Mouse (Mus musculus) forebrain, embryonic 10.5 days (tissue): ENCODE measurements around the gene Kansl1. TPM values are rescaled to one million over a fixed set of nuclear protein-coding genes. Genes with fewer than 3 reads are reported as not detected.
"Not testable (repeated sequence)": the region's sequence is repeated elsewhere in the genome, so short reads cannot be mapped to it uniquely, and the experiment has no call there.

Experiments
- DNase-seq: peaks from one replicate; pipeline ENCODE4 v3.0.0-alpha.2; 2017; ENCODE audit warnings: low spot score; ENCODE audit errors: extremely low spot score
- H3K27ac ChIP-seq: fragments of 300-500 bp; sonication (generic); 2 replicates; pipeline ENCODE4 v1.5.1; 2016; ENCODE audit warnings: mild to moderate bottlenecking
- H3K27me3 ChIP-seq: fragments of 300-500 bp; sonication (generic); 2 replicates; pipeline ENCODE4 v1.6.1; 2016; ENCODE audit warnings: mild to moderate bottlenecking; ENCODE audit not compliant: poor library complexity, severe bottlenecking
- H3K36me3 ChIP-seq: fragments of 300-500 bp; sonication (generic); replicated peaks from 2 replicates; pipeline ENCODE4 v1.6.1; 2016; ENCODE audit warnings: mild to moderate bottlenecking, moderate library complexity
- H3K4me1 ChIP-seq: fragments of 300-500 bp; sonication (generic); 2 replicates; pipeline ENCODE4 v1.6.1; 2016
- H3K4me3 ChIP-seq: fragments of 300-500 bp; sonication (generic); 2 replicates; pipeline ENCODE4 v1.5.1; 2016; ENCODE audit warnings: mild to moderate bottlenecking, moderate library complexity
- H3K9me3 ChIP-seq: fragments of 300-500 bp; sonication (generic); 2 replicates; pipeline ENCODE4 v1.6.1; 2016; ENCODE audit warnings: mild to moderate bottlenecking, moderate library complexity
- WGBS: fragments of 180-500 bp; shearing (Covaris S2); methylation state at CpG from one replicate; pipeline ENCODE4 v1.1.7; 2016; 5-methylcytosine and 5-hydroxymethylcytosine counted together
- polyA plus RNA-seq: library from polyadenylated mRNA; unstranded; fragments of >200 nt; fragmentation: Nextera tagmentation; extraction: Ambion mirVana; gene quantifications from 2 replicates; pipeline ENCODE4 v1.2.1, GENCODE M21; 2016

Gene Kansl1
- polyA plus RNA-seq, 1 experiment from 2014 or later, result 24.5 TPM

- H3K4me1 ChIP-seq, DNase-seq, H3K27ac ChIP-seq, H3K4me3 ChIP-seq, H3K9me3 ChIP-seq, H3K27me3 ChIP-seq: not testable (repeated sequence)
- 69% methylated on average over 2 of the region's 2 CpGs for WGBS
- peaks cover 37% of the 10 kb centered on the region for H3K36me3 ChIP-seq
These were observed 20.2 kb downstream of the Kansl1 start for GRCm38 (mm10) chr11:104448499-104448898.

GRCm38 (mm10) chr11:104445538-104445937, 23.1 kb downstream of the Kansl1 start:
- WGBS, result 97% methylated on average over 2 of the region's 2 CpGs
- H3K4me1 ChIP-seq, result peaks cover 9% of the 10 kb centered on the region
- H3K27me3 ChIP-seq, result no peaks in the 10 kb centered on the region
- no peak for DNase-seq
- no peak overlapping the region for H3K4me3 ChIP-seq
- H3K27ac ChIP-seq, result no peak overlapping the region
- H3K36me3 ChIP-seq, result peaks cover 26% of the 10 kb centered on the region
- H3K9me3 ChIP-seq, result no peaks in the 10 kb centered on the region

- peaks cover 21% of the 10 kb centered on the region for H3K36me3 ChIP-seq
- no peak for DNase-seq
- H3K4me3 ChIP-seq, result no peak overlapping the region
- 91% methylated on average over 1 of the region's 1 CpGs for WGBS
- H3K9me3 ChIP-seq, result no peaks in the 10 kb centered on the region
- H3K27me3 ChIP-seq, result no peaks in the 10 kb centered on the region
- H3K4me1 ChIP-seq, result peaks cover 10% of the 10 kb centered on the region
- H3K27ac ChIP-seq, result no peak overlapping the region
These were observed 23.6 kb downstream of the Kansl1 start for GRCm38 (mm10) chr11:104445044-104445443.

- H3K27ac ChIP-seq, result peak overlapping the region; percentile 100
- no peaks in the 10 kb centered on the region for H3K9me3 ChIP-seq
- H3K36me3 ChIP-seq, result 0 out of 2 replicates have a peak, but pooled peaks cover 9% of the 10 kb centered on the region
- no peaks in the 10 kb centered on the region for H3K27me3 ChIP-seq
- H3K4me1 ChIP-seq, result peaks cover 27% of the 10 kb centered on the region
- DNase-seq, result no peak
- H3K4me3 ChIP-seq, result peak overlapping the region; percentile 87
- 56% methylated on average over 2 of the region's 2 CpGs for WGBS
These were observed 25.3 kb downstream of the Kansl1 start for GRCm38 (mm10) chr11:104443359-104443758.

GRCm38 (mm10) chr11:104442333-104443136, 26.1 kb downstream of the Kansl1 start:
- WGBS, result under 1% methylated on average over 81 of the region's 82 CpGs
- Histone ChIP-seq H3K9me3 (no peaks in the 10 kb centered on the region), H3K36me3 (0 out of 2 replicates have a peak, but pooled peaks cover 9% of the 10 kb centered on the region), H3K4me3 (peak overlapping the region; percentile 87), H3K4me1 (peaks cover 34% of the 10 kb centered on the region), H3K27ac (peak overlapping the region; percentile 100), H3K27me3 (no peaks in the 10 kb centered on the region)
- DNase-seq, result peak; percentile 97

GRCm38 (mm10) chr11:104441475-104442332, 27.0 kb downstream of the Kansl1 start:
- peaks cover 37% of the 10 kb centered on the region for H3K4me1 ChIP-seq
- H3K36me3 ChIP-seq, result 0 out of 2 replicates have a peak, but pooled peaks cover 6% of the 10 kb centered on the region
- peak; percentile 80 for DNase-seq
- WGBS, result under 1% methylated on average over 74 of the region's 92 CpGs
- H3K27ac ChIP-seq, result peak overlapping the region; percentile 100
- no peaks in the 10 kb centered on the region for H3K27me3 ChIP-seq
- H3K4me3 ChIP-seq, result peak overlapping the region; percentile 87
- no peaks in the 10 kb centered on the region for H3K9me3 ChIP-seq

GRCm38 (mm10) chr11:104440521-104441474, 27.9 kb downstream of the Kansl1 start:
- no peaks in the 10 kb centered on the region for H3K27me3 ChIP-seq
- under 1% methylated on average over 20 of the region's 20 CpGs for WGBS
- no peaks in the 10 kb centered on the region for H3K36me3 ChIP-seq
- H3K27ac ChIP-seq, result peak overlapping the region; percentile 100
- H3K4me3 ChIP-seq, result peak overlapping the region; percentile 87
- peak; percentile 29 for DNase-seq
- peaks cover 41% of the 10 kb centered on the region for H3K4me1 ChIP-seq
- no peaks in the 10 kb centered on the region for H3K9me3 ChIP-seq

GRCm38 (mm10) chr11:104439703-104440102, 29.0 kb downstream of the Kansl1 start:
- 74% methylated on average over 2 of the region's 2 CpGs for WGBS
- H3K27ac ChIP-seq, result no peak overlapping the region
- H3K4me1 ChIP-seq, result peaks cover 41% of the 10 kb centered on the region
- H3K9me3 ChIP-seq, result no peaks in the 10 kb centered on the region
- DNase-seq, result no peak
- no peaks in the 10 kb centered on the region for H3K27me3 ChIP-seq
- peak overlapping the region; percentile 87 for H3K4me3 ChIP-seq
- no peaks in the 10 kb centered on the region for H3K36me3 ChIP-seq

GRCm38 (mm10) chr11:104438450-104438849, 30.2 kb downstream of the Kansl1 start:
- Histone ChIP-seq H3K4me1 (peaks cover 37% of the 10 kb centered on the region), H3K9me3 (no peaks in the 10 kb centered on the region), H3K4me3 (no peak overlapping the region), H3K27me3 (no peaks in the 10 kb centered on the region), H3K36me3 (no peaks in the 10 kb centered on the region), H3K27ac (no peak overlapping the region)
- DNase-seq, result no peak

GRCm38 (mm10) chr11:104436394-104436954, 32.2 kb downstream of the Kansl1 start:
- 85% methylated on average over 2 of the region's 2 CpGs for WGBS
- no peak for DNase-seq
- H3K36me3 ChIP-seq, result no peaks in the 10 kb centered on the region
- no peak overlapping the region for H3K27ac ChIP-seq
- H3K4me3 ChIP-seq, result no peak overlapping the region
- H3K4me1 ChIP-seq, result peaks cover 32% of the 10 kb centered on the region
- no peaks in the 10 kb centered on the region for H3K27me3 ChIP-seq
- no peaks in the 10 kb centered on the region for H3K9me3 ChIP-seq

GRCm38 (mm10) chr11:104435753-104436152, 32.9 kb downstream of the Kansl1 start:
- H3K9me3 ChIP-seq, result no peaks in the 10 kb centered on the region
- peaks cover 4% of the 10 kb centered on the region for H3K36me3 ChIP-seq
- no peaks in the 10 kb centered on the region for H3K27me3 ChIP-seq
- H3K4me3 ChIP-seq, result no peak overlapping the region
- no peak for DNase-seq
- H3K4me1 ChIP-seq, result peaks cover 32% of the 10 kb centered on the region
- no peak overlapping the region for H3K27ac ChIP-seq

- 86% methylated on average over 1 of the region's 1 CpGs for WGBS
These were observed 33.5 kb downstream of the Kansl1 start for GRCm38 (mm10) chr11:104435141-104435540.

More at GRCm38 (mm10) chr11:104435141-104435540, 33.5 kb downstream of the Kansl1 start:
- Histone ChIP-seq H3K4me3 (no peak overlapping the region), H3K4me1 (peaks cover 32% of the 10 kb centered on the region), H3K27me3 (no peaks in the 10 kb centered on the region), H3K36me3 (peaks cover 11% of the 10 kb centered on the region), H3K27ac (no peak overlapping the region), H3K9me3 (no peaks in the 10 kb centered on the region)
- no peak for DNase-seq
